Mouse (Mus musculus) liver, postnatal 0 days (tissue): ENCODE measurements at regions not wholly inside any gene's neighbourhood (a gene's known extent, or its start where the extent isn't known, plus 50 kb on each side); places are given as distances from the start of the nearest gene placed in this dataset.
"Not testable (repeated sequence)": the region's sequence is repeated elsewhere in the genome, so short reads cannot be mapped to it uniquely, and the experiment has no call there.

ENCODE experiments used
- ATAC-seq: fragments of 200-750 bp; cut with Nextera tagmentation; 2 replicates; pipeline ENCODE4 v1.8.0; 2017; ENCODE audit warnings: mild to moderate bottlenecking, moderate library complexity
- DNase-seq: peaks from one replicate; pipeline ENCODE4 v3.0.0-alpha.2; 2016
- H3K27ac ChIP-seq: fragments of 300-500 bp; sonication (generic); 2 replicates; pipeline ENCODE4 v1.5.1; 2014; ENCODE audit warnings: antibody characterized with exemption, moderate library complexity, mild to moderate bottlenecking, low read depth
- H3K27me3 ChIP-seq: fragments of 300-500 bp; sonication (generic); 2 replicates; pipeline ENCODE4 v1.6.1; 2014; ENCODE audit warnings: low read length, control low read depth, mixed read lengths; ENCODE audit not compliant: insufficient read depth
- H3K36me3 ChIP-seq: fragments of 300-500 bp; sonication (generic); replicated peaks from 2 replicates; pipeline ENCODE4 v1.6.1; 2014; ENCODE audit warnings: mild to moderate bottlenecking, control low read depth, low read length, moderate library complexity, mixed read lengths; ENCODE audit not compliant: insufficient read depth
- H3K4me1 ChIP-seq: fragments of 300-500 bp; sonication (generic); 2 replicates; pipeline ENCODE4 v1.6.1; 2014; ENCODE audit warnings: antibody characterized with exemption, mild to moderate bottlenecking, control low read depth; ENCODE audit not compliant: insufficient read depth
- H3K4me2 ChIP-seq: fragments of 300-500 bp; sonication (generic); 2 replicates; pipeline ENCODE4 v1.6.1; 2014; ENCODE audit warnings: low read depth, mild to moderate bottlenecking, low read length, moderate library complexity, mixed read lengths
- H3K4me3 ChIP-seq: fragments of 300-500 bp; sonication (generic); 2 replicates; pipeline ENCODE4 v1.5.1; 2014; ENCODE audit warnings: low read depth, low read length
- H3K9ac ChIP-seq: fragments of 300-500 bp; sonication (generic); replicated peaks from 2 replicates; pipeline ENCODE4 v1.6.1; 2014; ENCODE audit warnings: mild to moderate bottlenecking, moderate library complexity
- H3K9me3 ChIP-seq: fragments of 300-500 bp; sonication (generic); 2 replicates; pipeline ENCODE4 v1.6.1; 2016; ENCODE audit warnings: mild to moderate bottlenecking, control low read depth, low read length, mixed read lengths
- CTCF ChIP-seq: sonication (generic); IDR thresholded peaks from 2 replicates; pipeline ENCODE4 v1.5.1; 2016; ENCODE audit warnings: antibody characterized with exemption, low read depth
- EP300 ChIP-seq: IDR thresholded peaks from 2 replicates; pipeline ENCODE4 v1.6.1; 2016; ENCODE audit warnings: antibody characterized with exemption, low read depth, mild to moderate bottlenecking
- WGBS: fragments of 180-500 bp; shearing (Covaris S2); extraction: QIAGEN DNeasy Blood & Tissue Kit; methylation state at CpG from one replicate; pipeline ENCODE4 v1.1.7; 2014; ENCODE audit not compliant: insufficient replicate concordance; 5-methylcytosine and 5-hydroxymethylcytosine counted together

- H3K27me3 ChIP-seq: no peaks in the 10 kb centered on the region
- WGBS: 54% methylated on average over 7 of the region's 7 CpGs
- no peak for DNase-seq
Observed at GRCm38 (mm10) chr9:43549293-43549692, 194.5 kb upstream of the Nectin1 start.

DNA sequence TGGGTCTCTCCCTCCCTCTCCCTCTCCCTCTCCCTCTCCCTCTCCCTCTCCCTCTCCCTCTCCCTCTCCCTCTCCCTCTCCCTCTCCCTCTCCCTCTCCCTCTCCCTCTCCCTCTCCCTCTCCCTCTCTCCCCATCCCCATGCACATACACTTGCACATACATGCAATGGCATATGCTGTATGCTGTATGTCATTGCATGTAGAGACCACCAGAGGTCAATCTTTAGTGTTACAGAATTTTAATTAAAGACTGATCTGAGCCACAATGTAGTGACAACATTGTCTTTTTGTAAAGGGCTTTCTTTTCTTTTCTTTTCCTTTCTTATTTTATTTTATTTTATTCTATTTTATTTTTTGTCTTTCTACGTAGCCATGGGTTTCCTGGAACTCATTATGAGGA, 191.0 kb upstream of the Nectin1 start:
- H3K36me3 ChIP-seq, DNase-seq, ATAC-seq, H3K9me3 ChIP-seq, H3K27ac ChIP-seq, H3K9ac ChIP-seq, H3K4me1 ChIP-seq, H3K4me3 ChIP-seq, H3K4me2 ChIP-seq, H3K27me3 ChIP-seq: not testable (repeated sequence)
- WGBS: 86% methylated on average over 1 of the region's 1 CpGs
- peak; percentile 33 for TF ChIP-seq CTCF

More at GRCm38 (mm10) chr9:43549293-43549692, 194.5 kb upstream of the Nectin1 start:
- TF ChIP-seq EP300: no peak
- TF ChIP-seq CTCF: no peak
- Histone ChIP-seq H3K4me3 (no peak overlapping the region), H3K9me3 (no peaks in the 10 kb centered on the region), H3K4me2 (no peak overlapping the region), H3K27ac (no peak overlapping the region), H3K4me1 (no peaks in the 10 kb centered on the region), H3K36me3 (no peaks in the 10 kb centered on the region), H3K9ac (no peak overlapping the region)
- ATAC-seq: no peak

GRCm38 (mm10) chr9:43562016-43562415, 181.8 kb upstream of the Nectin1 start:
- TF ChIP-seq CTCF: no peak
- TF ChIP-seq EP300: no peak
- no peak for ATAC-seq
- WGBS: 75% methylated on average over 6 of the region's 6 CpGs
- no peak for DNase-seq
- Histone ChIP-seq H3K4me2 (no peak overlapping the region), H3K27ac (no peak overlapping the region), H3K9me3 (no peaks in the 10 kb centered on the region), H3K4me3 (no peak overlapping the region), H3K4me1 (no peaks in the 10 kb centered on the region), H3K36me3 (no peaks in the 10 kb centered on the region), H3K27me3 (no peaks in the 10 kb centered on the region), H3K9ac (no peak overlapping the region)

- Histone ChIP-seq H3K9me3 (no peaks in the 10 kb centered on the region), H3K9ac (no peak overlapping the region), H3K27me3 (no peaks in the 10 kb centered on the region), H3K4me3 (no peak overlapping the region), H3K36me3 (no peaks in the 10 kb centered on the region), H3K4me2 (no peak overlapping the region), H3K27ac (no peak overlapping the region), H3K4me1 (no peaks in the 10 kb centered on the region)
- 82% methylated on average over 22 of the region's 22 CpGs for WGBS
- DNase-seq (no peak), ATAC-seq (no peak)
- TF ChIP-seq CTCF (no peak), EP300 (no peak)
Observed at GRCm38 (mm10) chr9:43564239-43564906, 179.4 kb upstream of the Nectin1 start.

- DNase-seq (no peak), ATAC-seq (no peak)
- Histone ChIP-seq H3K4me3 (no peak overlapping the region), H3K36me3 (no peaks in the 10 kb centered on the region), H3K27me3 (no peaks in the 10 kb centered on the region), H3K4me2 (no peak overlapping the region), H3K9ac (no peak overlapping the region), H3K27ac (no peak overlapping the region), H3K4me1 (no peaks in the 10 kb centered on the region), H3K9me3 (no peaks in the 10 kb centered on the region)
- WGBS: 35% methylated on average over 4 of the region's 4 CpGs
- TF ChIP-seq CTCF (no peak), EP300 (no peak)
Observed at GRCm38 (mm10) chr9:43568851-43569250, 174.9 kb upstream of the Nectin1 start.

- Histone ChIP-seq H3K9ac (no peak overlapping the region), H3K9me3 (no peaks in the 10 kb centered on the region), H3K4me2 (no peak overlapping the region), H3K27me3 (no peaks in the 10 kb centered on the region), H3K4me3 (no peak overlapping the region), H3K4me1 (no peaks in the 10 kb centered on the region), H3K36me3 (no peaks in the 10 kb centered on the region), H3K27ac (no peak overlapping the region)
- TF ChIP-seq CTCF: no peak
- no peak for TF ChIP-seq EP300
- no peak for DNase-seq
- 58% methylated on average over 6 of the region's 6 CpGs for WGBS
- no peak for ATAC-seq
Observed at GRCm38 (mm10) chr9:43571086-43571485, 172.7 kb upstream of the Nectin1 start.

- Histone ChIP-seq H3K4me1 (no peaks in the 10 kb centered on the region), H3K4me2 (no peak overlapping the region), H3K4me3 (no peak overlapping the region), H3K27ac (no peak overlapping the region), H3K9ac (no peak overlapping the region), H3K9me3 (no peaks in the 10 kb centered on the region), H3K36me3 (no peaks in the 10 kb centered on the region), H3K27me3 (no peaks in the 10 kb centered on the region)
- DNase-seq (no peak), ATAC-seq (no peak)
- WGBS: 81% methylated on average over 6 of the region's 6 CpGs
- TF ChIP-seq CTCF (no peak), EP300 (no peak)
Observed at GRCm38 (mm10) chr9:43575659-43576058, 168.1 kb upstream of the Nectin1 start.
